Mouse (Mus musculus) left cerebral cortex, adult 8-10 months (tissue): ENCODE measurements around the gene Cacnb3. TPM values are rescaled to one million over a fixed set of nuclear protein-coding genes. Genes with fewer than 3 reads are reported as not detected.

Experiments
- DNase-seq, 2 experiments: peaks; one replicate each; pipeline ENCODE4 v3.0.0; 2022; ENCODE audit warnings: low spot score in 2 of 2
- total RNA-seq, 4 experiments: library from RNA; stranded (reverse); gene quantifications; 2 replicates each; pipeline ENCODE4 v1.2.4; 2022

Cacnb3 gene
- total RNA-seq, 4 experiments from 2014 or later = 212 to 229 (median 221) TPM

DNA sequence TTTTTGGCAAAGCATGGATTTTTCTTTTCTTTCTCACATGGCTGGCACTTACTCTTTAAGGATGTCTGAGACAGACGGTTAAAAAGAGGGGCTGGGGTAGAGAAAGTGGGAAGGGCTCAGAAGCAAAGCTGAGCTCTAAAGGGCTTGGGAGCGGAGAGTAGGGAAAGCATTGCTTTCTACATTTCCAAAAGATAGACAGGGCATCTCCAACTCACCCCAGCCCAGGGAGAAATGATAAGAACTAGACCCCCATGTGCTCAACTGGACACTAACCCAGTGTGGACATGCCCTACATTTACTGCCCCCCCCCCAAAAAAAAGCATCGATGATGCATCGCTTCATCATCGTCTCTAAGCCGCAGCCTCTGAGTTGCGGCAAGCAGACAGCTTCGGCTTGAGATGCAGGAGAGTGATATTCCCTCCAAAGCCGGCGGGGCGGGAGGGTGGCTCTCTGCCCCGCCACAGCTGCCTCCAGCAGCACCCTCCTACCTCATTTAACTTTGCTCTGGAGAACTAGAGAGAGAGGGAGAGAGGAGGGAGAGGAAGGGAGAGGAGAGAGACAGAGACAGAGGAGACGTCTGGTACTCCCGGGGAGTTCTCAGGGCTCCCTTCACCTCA, 45.1 kb downstream of the Cacnb3 start:
- no peak for DNase-seq

DNA sequence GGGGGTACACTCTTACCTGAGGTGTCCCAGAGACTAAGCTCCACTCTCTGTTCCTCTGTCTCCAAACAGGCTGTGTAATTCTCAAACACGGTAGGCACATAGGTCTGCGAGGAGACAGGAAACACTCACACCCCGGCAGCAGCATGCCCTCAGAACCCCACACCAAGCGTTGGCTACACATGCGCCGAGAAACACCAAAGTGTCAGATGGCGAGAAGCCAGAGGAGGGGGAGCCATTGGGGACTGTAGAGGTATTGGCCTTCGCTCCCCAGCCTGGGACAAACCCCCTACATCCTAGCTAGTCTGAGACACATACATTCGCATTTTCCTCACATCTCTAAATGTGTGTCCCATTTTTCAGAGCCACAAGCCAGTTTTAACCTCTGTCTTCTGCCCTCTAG, 45.8 kb downstream of the Cacnb3 start:
- no peak for DNase-seq

DNA sequence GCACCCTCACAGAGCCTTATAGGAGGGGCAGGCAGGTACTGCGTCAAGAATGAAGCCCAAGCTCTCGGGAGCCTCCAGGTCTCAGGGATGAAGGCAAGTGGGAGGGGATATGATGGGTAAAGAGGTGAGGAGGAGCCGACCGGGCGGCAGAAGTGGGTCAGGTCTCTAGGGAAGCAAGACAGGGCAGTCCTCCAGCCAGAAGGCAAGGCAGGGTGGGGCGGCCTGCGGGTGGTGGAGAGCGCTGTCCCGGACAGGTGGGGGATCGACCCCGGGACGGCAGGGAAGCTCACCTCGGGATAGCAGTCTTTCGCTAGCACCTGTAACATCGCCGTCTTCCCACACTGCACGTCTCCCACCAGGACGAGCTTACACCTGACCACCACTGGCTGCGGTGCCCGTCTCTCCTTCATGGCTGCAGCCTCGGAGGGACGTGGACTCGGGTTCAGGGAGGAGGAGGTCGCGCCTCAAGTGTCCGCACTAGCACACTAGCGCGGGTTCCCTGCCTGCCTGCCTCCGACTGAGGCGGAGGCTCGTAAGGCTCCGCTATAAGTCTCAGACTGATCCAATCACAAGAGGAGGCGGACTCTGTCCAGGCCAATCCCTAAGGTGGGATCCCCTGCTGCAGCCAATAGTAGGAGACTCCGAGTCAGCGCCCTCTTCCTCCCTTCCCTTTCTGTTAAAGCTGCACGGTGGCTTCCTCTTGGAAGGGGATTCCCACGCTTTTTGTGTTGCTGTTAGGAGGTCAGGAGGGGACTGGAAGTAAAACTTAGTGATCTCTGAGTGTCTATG, 46.5 kb downstream of the Cacnb3 start, which contains the start of gene Rnd1:
TSS of gene Rnd1 (minus strand) at position 522 of the 789 bp plus-strand sequence.
- peak; percentile 88 to 90 for DNase-seq

DNA sequence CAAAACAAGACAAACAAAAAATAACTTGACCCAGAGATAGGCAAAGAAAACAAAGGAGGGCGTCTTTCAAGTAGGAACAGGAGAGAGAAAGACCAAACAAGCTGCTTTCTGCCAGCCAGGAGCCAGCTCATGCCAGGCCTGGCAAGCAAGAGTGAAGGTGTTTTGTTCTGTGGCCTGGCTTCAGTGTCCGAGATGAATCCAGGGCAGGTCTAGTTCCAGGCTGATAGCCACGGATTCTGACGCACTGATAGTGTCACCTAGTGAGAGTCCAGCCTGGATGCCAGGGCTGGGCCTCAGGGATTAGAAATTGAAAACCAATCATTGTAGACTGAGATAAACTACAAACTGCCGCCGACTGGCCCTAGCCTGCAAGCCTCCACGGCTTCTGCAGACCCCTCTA, 47.3 kb downstream of the Cacnb3 start:
- no peak for DNase-seq

DNA sequence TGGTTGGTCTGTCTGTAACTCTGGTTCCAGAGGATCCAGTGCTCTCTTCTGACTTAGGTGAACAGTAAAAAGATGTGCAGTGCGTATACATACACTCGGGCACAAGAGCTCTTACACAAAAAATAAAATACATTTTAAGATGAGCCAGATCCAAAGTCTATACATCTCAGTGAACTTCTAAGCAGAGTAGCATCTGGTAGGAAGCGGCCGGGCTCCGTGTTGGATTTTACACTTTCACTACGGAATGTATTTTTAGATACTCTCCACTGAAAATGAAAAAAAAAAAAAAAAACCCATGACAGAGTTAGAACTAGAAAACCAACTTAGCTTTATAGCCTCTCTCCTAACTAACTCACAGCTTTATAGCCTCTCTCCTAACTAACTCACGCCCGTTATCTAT, 50.0 kb downstream of the Cacnb3 start:
- DNase-seq = no peak

DNA sequence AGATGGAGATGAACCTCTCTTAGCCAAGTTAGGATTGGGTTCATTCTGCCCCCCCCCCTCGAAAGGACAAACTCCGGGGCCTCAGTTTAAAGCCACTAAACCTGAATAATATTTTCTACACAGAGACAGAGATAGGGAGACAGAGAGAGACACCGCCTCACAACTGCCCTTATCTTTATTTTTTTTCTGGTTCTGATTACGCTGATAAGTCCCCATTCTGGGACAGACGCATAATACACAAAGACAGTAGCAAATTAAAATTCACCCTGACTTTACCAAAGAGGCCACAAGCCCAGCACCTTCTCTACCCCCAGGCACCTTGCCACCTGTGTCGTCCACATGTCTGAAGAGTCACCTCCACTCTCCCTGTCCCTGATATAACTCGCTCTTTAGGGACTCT, 51.0 kb downstream of the Cacnb3 start:
- DNase-seq = no peak

DNA sequence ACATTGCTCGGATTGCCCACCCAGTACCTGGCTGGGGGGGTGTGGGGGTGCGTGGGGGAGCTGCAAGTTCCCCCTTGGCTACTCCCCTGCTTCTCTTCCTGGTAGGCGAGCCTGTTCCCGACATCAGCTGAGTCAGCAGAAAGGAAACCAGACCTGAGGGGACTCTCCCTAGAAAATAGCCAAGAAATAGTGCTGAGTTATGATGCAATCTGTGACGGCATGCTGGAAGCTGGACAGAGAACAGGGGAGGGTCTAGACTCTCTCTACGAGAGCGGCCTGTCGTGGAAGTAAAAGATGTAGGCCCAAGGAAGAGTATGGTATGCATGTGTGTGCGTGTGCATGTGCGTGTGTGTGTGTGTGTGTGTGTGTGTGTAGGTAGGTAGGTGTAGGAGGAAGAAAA, 52.5 kb downstream of the Cacnb3 start:
- no peak for DNase-seq

DNA sequence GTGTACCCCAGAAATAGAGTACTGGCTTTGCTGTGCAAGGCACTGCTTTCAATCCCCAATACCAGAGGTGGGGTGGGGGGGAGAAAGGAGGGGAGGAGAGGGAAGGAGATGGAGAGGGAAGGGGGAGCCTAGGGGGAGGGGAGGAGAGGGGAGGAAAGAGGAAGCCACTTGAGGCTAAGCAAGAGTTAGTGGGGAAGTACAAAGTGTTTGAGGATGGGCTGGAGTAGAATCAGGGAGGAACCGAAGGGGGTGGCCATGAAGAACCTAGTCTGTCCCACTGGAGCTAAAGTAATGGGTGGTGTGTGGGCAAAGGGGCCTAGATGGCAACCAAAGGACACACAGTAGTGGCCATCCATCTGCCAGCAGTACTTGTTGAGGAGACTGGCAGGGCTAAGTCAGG, 53.1 kb downstream of the Cacnb3 start:
- DNase-seq = no peak

DNA sequence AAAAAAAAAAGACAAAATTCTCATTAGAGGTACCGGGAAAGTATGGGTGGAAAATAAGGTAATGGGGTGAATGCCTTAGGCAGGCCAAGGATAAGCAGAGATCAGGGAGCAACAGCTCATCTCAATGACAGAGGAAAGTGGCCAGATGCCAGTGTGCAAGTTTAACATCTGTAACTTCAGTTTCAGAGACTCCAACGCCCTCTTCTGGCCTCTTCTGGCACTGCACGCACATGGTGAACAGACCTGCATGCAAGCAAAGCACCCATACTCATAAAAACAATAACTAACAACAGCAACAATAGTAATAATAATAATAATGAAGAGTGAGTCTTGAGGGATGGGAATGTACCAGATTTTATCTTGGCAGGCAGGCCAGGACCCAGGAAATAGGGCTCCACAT, 55.3 kb downstream of the Cacnb3 start:
- DNase-seq = no peak

DNA sequence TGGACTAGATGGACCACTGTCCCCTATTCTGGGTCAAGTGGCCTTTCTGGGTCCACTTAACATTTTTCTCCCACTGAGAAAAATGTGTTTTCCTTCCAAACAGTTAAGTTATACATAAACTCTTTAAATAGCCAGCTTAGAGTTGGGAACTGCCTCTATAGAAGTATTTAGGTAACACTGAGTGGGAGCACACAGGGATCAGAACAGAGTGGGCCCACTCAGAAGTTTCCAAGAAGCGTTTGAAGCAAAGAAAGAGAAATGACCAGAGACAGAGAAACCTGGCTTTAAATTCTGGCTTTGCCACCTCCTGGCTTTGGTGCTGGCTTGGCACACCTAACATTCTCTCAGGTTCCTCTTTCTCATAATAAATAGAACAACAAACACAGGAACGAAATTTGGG, 59.0 kb downstream of the Cacnb3 start:
- DNase-seq = no peak

DNA sequence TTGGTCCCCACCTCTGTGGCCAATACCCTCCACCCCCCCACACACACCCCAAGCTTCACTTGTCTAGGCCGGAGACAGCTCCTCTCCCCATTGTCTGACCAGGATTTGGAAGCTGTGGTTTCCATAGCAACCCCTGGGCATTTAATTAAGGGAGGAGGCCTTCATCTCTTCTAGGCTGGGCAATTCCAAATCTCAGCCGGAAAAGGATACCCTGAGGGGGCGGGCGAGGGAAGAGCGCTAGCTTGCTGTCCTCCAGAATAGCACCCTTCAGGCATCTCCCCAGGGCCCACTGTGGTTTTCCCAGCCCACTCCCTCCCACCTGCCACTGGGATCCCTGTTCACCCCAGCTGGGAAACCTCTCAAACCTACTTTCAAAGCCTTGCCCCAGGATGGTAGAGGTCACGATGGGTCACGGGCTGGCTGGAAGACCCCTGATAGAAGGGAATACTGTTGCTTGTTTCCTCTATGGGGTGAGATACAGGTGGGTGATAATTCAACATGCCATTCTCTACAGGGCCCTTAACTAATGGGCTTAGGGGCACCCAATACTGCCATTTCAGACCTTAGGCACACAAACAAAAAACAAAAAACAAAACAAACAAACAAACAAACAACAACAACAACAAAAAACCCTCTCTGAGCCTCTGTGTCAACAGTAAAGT, 61.0 kb downstream of the Cacnb3 start:
- DNase-seq = no peak

DNA sequence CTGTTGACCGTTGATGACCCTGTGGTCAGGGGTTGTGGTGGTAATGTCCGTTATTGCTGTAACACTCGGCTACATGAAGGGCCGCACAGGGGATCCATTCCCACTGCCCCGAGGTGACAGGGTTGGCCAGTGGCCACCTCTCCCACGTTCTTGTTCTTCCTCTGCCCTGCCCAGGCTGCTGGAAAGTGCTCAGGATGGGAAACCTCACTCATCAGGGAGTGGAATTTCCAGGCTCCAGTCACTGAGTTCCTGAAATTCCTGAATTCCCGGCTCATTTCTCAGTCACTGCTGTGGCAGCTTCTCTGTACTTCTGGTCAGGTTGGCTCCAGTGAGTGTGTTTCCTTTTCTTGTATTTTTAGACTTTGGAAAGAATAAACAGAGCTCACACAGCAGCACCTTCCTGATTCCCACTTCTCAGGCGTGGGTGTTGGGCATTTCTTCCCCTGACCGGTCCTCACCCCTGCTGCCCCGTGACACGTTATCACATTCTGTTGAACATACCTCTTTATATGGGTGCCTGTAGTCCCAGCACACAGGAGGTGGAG, 61.6 kb downstream of the Cacnb3 start:
- no peak for DNase-seq

Other genes starting within 250 kb of the Cacnb3 start
- not detected for gene Olfr283, start 249.9 kb upstream of the Cacnb3 start, total RNA-seq
- not detected for gene Olfr282, start 199.6 kb upstream of the Cacnb3 start, total RNA-seq
- not detected for gene Olfr281, start 178.3 kb upstream of the Cacnb3 start, total RNA-seq
- not detected for gene OR5BS1P, start 160.9 kb upstream of the Cacnb3 start, total RNA-seq
- not detected for gene Lalba, start 148.1 kb upstream of the Cacnb3 start, total RNA-seq
- gene Olfr279, start 138.4 kb upstream of the Cacnb3 start, total RNA-seq = not detected
- 10 to 100 TPM; 54.0 to 61.0 (median 56.8) TPM for gene Kansl2, start 96.6 kb upstream of the Cacnb3 start, total RNA-seq
- 10 to 100 TPM; 35.1 to 44.7 (median 40.9) TPM for gene Ccnt1, start 59.9 kb upstream of the Cacnb3 start, total RNA-seq
- gene 4930415O20Rik, start 59.8 kb upstream of the Cacnb3 start, total RNA-seq = not detected
- gene Adcy6, start 20.8 kb upstream of the Cacnb3 start, total RNA-seq = 10 to 100 TPM; 39.7 to 46.1 (median 41.2) TPM
- 10 to 100 TPM; 77.3 to 95.7 (median 87.1) TPM for gene Ddx23, start 32.1 kb downstream of the Cacnb3 start, total RNA-seq
- gene Rnd1, start 46.6 kb downstream of the Cacnb3 start, total RNA-seq = 10 to 100 TPM; 15.6 to 22.9 (median 20.5) TPM
- gene Ccdc65, start 77.4 kb downstream of the Cacnb3 start, total RNA-seq = 10 to 100 TPM in 3 of 4 experiments, 1 to 10 TPM in 1; 8.6 to 12.7 (median 11.6) TPM
- 1 to 10 TPM; 1.1 to 2.3 (median 2.0) TPM for gene Fkbp11, start 97.4 kb downstream of the Cacnb3 start, total RNA-seq
- 100 to 1,000 TPM; 721 to 844 (median 792) TPM for gene Arf3, start 132.4 kb downstream of the Cacnb3 start, total RNA-seq
- 1 to 10 TPM in 2 of 4 experiments, under 1 TPM in 2; 0.41 to 1.8 (median 1.1) TPM for gene Wnt10b, start 147.3 kb downstream of the Cacnb3 start, total RNA-seq
- under 1 TPM in 1 of 4 experiments, not detected in 3; 0.26 TPM for gene Wnt1, start 159.0 kb downstream of the Cacnb3 start, total RNA-seq
- 100 to 1,000 TPM; 692 to 784 (median 734) TPM for gene Ddn, start 178.7 kb downstream of the Cacnb3 start, total RNA-seq
- gene Prkag1, start 200.7 kb downstream of the Cacnb3 start, total RNA-seq = 10 to 100 TPM; 47.4 to 60.9 (median 53.2) TPM
- 10 to 100 TPM; 65.4 to 88.7 (median 76.5) TPM for gene Kmt2d, start 240.4 kb downstream of the Cacnb3 start, total RNA-seq